Mouse (Mus musculus) adrenal gland, postnatal 14 days (tissue): ENCODE measurements at regions not wholly inside any gene's neighbourhood (a gene's known extent, or its start where the extent isn't known, plus 50 kb on each side); places are given as distances from the start of the nearest gene placed in this dataset.

ENCODE experiments used
- DNase-seq: peaks from one replicate; pipeline ENCODE4 v3.0.0; 2021; ENCODE audit warnings: mixed read lengths

DNA sequence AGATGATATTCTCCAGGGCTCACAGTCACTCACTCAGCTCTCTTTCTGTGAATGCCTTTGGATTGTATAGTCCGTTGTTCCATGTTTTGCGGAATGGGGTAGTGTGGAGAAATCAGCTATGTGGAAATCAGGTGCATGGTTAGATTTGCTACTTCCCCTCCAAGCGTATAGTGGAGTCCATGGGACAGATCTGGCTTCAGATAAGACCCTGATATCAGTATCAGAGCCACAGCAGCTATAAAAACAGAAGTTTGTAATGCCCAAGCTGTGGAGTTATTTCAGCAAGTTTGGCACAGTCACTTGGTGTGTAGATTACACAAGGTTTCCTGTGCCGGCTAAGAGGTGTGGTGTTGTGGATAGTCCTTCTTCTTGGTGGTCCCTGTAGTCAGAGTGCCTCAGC lies 359.6 kb upstream of the Nr3c2 start:
- DNase-seq: no peak

DNA sequence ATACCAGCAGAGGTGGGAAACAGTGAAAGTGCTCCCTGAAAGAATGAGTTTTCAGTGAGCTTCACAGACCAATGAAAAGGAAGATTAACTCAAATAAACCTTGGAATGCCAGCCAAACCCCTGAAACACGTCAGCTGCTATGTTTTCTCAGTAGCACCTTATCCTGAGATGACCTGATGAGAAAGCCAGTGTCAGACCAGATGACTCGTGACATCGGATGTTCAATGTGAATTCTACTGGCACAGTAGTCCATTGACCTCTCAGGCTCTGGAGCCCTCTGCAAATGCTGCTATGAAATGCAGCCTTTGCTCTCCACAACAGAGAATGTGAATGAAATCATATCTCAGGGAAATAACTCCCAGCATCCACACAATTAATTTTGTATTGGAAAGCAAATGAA lies 358.6 kb upstream of the Nr3c2 start:
- peak; percentile 9 for DNase-seq

DNA sequence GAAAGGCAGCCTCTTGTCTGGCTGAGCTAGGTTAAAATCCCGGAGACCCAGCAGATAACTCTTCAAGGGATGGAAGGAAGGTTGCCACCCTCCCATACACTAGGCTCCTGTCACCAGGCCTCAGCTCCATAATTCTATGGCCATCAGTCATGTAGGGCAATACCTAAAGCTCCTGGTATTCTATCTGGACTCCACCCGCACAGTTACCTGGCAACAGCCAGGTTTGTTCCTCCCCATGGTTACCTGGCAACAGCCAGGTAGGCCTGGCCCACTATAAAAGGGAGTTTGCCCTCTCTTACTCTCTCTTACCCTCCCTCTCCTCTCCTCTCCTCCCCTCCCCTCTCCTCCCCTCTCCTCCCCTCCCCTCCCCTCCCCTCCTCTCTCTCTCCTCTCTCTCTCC lies 347.6 kb upstream of the Nr3c2 start:
- no peak for DNase-seq

DNA sequence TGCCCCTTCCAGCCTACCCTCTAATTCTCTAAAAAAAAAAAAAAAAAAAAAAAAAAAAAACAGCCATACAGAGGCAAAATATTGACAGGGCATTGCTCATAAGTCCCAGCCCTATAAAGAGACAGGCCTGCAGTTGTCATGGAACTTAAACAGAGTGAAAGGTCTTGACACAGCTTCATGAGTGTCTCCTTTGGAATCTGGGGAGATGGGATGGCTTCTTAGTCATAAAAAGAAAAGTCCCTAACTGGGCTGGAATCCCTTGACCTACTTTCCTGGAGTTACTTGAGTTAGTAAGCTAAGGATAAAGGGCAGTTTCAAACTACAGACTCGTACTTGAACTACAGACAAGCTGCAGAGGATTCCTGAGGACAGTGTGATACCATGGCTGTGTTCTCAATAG lies 297.7 kb upstream of the Nr3c2 start:
- no peak for DNase-seq

DNA sequence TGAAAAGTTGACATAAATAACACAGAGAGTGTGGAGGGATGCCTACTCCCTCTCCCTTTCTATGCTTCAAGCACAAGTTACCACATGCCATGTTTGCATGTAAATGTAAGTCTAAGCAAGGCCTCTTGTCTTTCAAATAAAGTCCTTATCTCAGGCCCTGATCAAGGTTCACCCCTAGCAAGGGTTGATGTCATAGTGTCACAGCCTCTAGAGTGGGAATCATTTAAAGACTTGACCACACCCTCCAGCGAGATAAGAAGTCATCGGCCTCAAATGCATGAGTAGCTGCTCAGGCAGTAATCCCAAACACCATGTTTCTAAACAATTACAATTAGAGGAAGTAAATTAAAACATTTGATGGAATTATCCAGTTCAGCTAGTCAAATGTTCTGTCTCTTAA lies 280.5 kb upstream of the Nr3c2 start:
- no peak for DNase-seq

DNA sequence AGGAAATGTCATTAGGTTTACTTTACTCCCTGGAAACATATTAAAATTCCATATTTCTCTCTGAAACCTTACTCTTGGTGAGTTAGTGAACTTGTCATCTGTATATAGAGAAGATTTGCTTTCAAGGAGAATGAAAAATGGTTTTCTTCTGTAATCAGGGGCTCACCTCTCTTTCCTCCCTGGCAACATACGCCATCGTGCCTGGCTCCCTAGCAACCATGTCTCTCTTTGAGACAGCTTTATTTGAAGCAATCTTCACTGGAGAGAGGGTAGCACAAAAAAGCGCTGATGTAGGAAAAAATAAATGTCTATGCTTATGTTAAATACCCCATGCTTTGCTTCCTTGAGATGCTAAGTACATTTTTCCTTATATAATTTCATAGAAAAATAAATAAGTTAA lies 278.4 kb upstream of the Nr3c2 start:
- DNase-seq: no peak

DNA sequence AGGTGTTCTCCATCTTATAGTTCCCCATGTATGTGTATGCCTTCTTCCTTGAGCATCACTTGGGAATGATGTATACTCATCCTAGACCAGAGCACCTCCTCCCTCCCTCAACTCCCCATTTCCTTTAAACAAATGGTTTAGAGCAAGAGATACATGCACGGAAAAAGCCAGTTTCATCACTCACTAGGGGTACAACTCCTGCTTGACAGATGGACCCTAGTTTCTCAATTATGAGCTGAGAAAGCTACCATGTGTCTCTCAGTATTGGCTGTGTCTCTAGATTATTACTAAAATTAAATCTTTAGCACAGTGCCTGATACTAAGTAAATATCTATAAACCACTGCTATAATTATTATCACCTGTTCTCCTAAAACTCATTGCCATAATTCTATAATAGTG lies 266.2 kb upstream of the Nr3c2 start:
- no peak for DNase-seq
